Mouse (Mus musculus): Measurements from ENCODE around the gene Scd2. TPM values are rescaled to one million over a fixed set of nuclear protein-coding genes. Genes with fewer than 3 reads are reported as not detected.
"Not testable (repeated sequence)": the region's sequence is repeated elsewhere in the genome, so short reads cannot be mapped to it uniquely, and the experiment has no call there.

The Scd2 gene
- polyA plus RNA-seq, 1 experiment from 2014 or later = 281 TPM

GRCm38 (mm10) chr19:44310155-44310575 is 16.7 kb downstream of the Scd2 start:
- not testable (repeated sequence) for H3K27ac ChIP-seq (replicated peaks; ENCODE audit: low read depth, low read length); H3K4me3 ChIP-seq (replicated peaks; ENCODE audit: low read depth, low read length); H3K4me2 ChIP-seq (ENCODE audit: low read length); H3K9ac ChIP-seq (replicated peaks; ENCODE audit: low read length); ATAC-seq (ENCODE audit: low FRiP score, low TSS enrichment); DNase-seq; H3K27me3 ChIP-seq (ENCODE audit: control insufficient read depth, insufficient read depth, low read length); H3K9me3 ChIP-seq (ENCODE audit: control insufficient read depth, low read length)
- Histone ChIP-seq H3K36me3 (ENCODE audit: control insufficient read depth, insufficient read depth, low read length) (peaks cover 41% of the 10 kb centered on the region), H3K4me1 (ENCODE audit: control insufficient read depth, insufficient read depth, low read length) (peaks cover 17% of the 10 kb centered on the region)
- 90% methylated on average over 1 of the region's 1 CpGs for WGBS

DNA sequence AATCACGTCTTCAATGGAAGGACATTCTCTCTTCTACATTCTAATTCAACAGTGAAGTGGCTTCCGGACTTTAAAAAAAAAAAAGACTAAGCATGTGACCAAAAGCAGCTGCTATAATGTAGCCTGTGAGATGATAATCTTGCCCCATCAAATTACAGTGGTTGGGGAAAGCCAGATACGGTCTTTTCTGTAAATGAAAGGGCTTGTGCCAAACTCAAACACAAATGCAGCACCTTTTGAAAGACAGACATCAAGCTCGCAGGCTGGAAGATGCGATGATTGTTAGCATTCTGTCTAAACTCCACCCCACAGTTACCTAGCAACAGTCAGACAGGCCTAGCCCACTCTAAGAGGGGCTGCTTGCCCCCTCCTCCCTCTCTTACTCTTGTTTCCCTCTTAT is 17.3 kb downstream of the Scd2 start:
- Histone ChIP-seq H3K4me2 (ENCODE audit: low read length) (no peak overlapping the region), H3K4me3 (replicated peaks; ENCODE audit: low read depth, low read length) (no peak overlapping the region), H3K9me3 (ENCODE audit: control insufficient read depth, low read length) (no peaks in the 10 kb centered on the region), H3K27ac (replicated peaks; ENCODE audit: low read depth, low read length) (no peak overlapping the region), H3K27me3 (ENCODE audit: control insufficient read depth, insufficient read depth, low read length) (no peaks in the 10 kb centered on the region), H3K36me3 (ENCODE audit: control insufficient read depth, insufficient read depth, low read length) (peaks cover 34% of the 10 kb centered on the region), H3K4me1 (ENCODE audit: control insufficient read depth, insufficient read depth, low read length) (peaks cover 18% of the 10 kb centered on the region), H3K9ac (replicated peaks; ENCODE audit: low read length) (no peak overlapping the region)
- 16% methylated on average over 5 of the region's 5 CpGs for WGBS
- ATAC-seq (ENCODE audit: low FRiP score, low TSS enrichment) (no peak), DNase-seq (no peak)

DNA sequence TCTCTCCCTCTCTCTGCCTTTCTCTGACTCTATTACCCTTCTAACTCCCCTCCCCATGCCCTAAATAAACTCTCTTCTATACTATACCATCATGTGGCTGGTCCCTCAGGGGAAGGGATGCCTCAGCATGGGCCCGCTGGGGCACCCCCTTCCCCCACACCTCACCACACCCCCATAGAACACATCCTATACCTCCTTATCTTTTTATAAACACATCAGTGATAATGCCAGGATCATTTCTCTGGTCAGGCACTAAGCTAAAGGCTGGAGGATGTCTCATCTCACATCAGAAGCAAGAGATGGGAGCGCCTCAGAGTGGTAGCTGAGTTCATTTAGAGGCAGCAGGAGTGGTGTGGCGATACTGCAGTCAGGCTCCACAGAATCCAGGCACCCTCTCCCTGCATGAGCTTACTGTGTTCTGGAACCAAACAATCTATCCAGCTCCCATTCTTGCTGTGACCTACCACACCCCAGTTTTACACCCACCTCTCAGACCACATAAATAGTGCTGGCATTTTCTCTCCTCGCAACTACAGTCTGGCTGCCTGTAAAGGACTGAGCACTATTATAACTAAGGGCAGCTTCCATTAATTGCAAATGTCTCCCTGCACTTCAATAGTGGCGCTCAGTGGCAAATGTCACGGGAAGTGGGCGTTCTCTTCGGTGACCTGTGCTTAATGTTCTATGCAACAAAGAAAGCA is 18.0 kb downstream of the Scd2 start:
- H3K4me3 ChIP-seq (replicated peaks; ENCODE audit: low read depth, low read length) = no peak overlapping the region
- DNase-seq = no peak
- H3K9ac ChIP-seq (replicated peaks; ENCODE audit: low read length) = no peak overlapping the region
- no peak overlapping the region for H3K27ac ChIP-seq (replicated peaks; ENCODE audit: low read depth, low read length)
- ATAC-seq (ENCODE audit: low FRiP score, low TSS enrichment) = no peak
- 58% methylated on average over 8 of the region's 8 CpGs for WGBS
- H3K36me3 ChIP-seq (ENCODE audit: control insufficient read depth, insufficient read depth, low read length) = peaks cover 28% of the 10 kb centered on the region
- H3K4me1 ChIP-seq (ENCODE audit: control insufficient read depth, insufficient read depth, low read length) = peaks cover 18% of the 10 kb centered on the region
- no peaks in the 10 kb centered on the region for H3K9me3 ChIP-seq (ENCODE audit: control insufficient read depth, low read length)
- H3K4me2 ChIP-seq (ENCODE audit: low read length) = no peak overlapping the region
- no peaks in the 10 kb centered on the region for H3K27me3 ChIP-seq (ENCODE audit: control insufficient read depth, insufficient read depth, low read length)

DNA sequence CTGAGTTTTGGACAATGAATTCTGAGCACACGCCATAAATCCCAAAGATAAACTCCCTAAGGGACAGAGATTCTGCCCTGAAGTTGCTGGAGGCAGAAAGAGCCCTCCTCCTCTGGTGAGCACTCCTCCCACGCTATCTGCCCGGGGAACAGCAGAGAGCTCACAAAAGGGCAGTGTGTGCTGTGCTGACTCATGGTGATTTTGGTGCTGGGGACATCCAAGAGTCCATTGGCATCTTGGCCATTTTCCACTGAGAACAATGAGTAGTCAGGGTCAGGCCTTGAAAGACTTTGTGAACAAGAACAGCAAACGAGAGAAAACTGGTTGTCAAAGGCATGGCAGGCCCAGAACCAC is 18.5 kb downstream of the Scd2 start:
- ATAC-seq (ENCODE audit: low FRiP score, low TSS enrichment) = no peak
- DNase-seq = no peak
- 21% methylated on average over 4 of the region's 4 CpGs for WGBS

DNA sequence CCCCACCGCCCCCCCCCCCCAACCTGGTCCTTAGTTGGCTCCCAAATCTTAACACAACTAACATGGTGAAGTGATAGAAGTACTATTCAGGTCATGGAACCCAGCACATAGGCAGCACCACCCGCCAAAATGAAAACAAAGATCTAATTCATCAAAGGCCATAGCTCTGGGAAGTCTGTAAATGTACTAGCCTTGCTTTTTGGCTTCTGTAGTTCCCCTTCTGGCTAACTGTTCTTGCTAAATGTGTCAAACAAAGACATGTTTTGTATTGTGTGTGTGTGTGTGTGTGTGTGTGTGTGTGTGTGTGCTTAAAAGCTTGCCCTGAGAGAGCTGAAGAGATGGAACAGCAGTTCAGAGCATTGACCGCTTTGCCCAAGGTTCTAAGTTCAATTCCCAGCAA is 19.6 kb downstream of the Scd2 start:
- H3K9me3 ChIP-seq (ENCODE audit: control insufficient read depth, low read length) = no peaks in the 10 kb centered on the region
- peaks cover 18% of the 10 kb centered on the region for H3K4me1 ChIP-seq (ENCODE audit: control insufficient read depth, insufficient read depth, low read length)
- H3K36me3 ChIP-seq (ENCODE audit: control insufficient read depth, insufficient read depth, low read length) = peaks cover 12% of the 10 kb centered on the region
- WGBS = 82% methylated on average over 3 of the region's 3 CpGs
- H3K4me3 ChIP-seq (replicated peaks; ENCODE audit: low read depth, low read length) = no peak overlapping the region
- no peak for ATAC-seq (ENCODE audit: low FRiP score, low TSS enrichment)
- no peak overlapping the region for H3K27ac ChIP-seq (replicated peaks; ENCODE audit: low read depth, low read length)
- H3K9ac ChIP-seq (replicated peaks; ENCODE audit: low read length) = no peak overlapping the region
- no peaks in the 10 kb centered on the region for H3K27me3 ChIP-seq (ENCODE audit: control insufficient read depth, insufficient read depth, low read length)
- DNase-seq = no peak
- no peak overlapping the region for H3K4me2 ChIP-seq (ENCODE audit: low read length)

More for the DNA sequence above, 18.5 kb downstream of the Scd2 start:
- Histone ChIP-seq H3K4me2 (ENCODE audit: low read length) (no peak overlapping the region), H3K9ac (replicated peaks; ENCODE audit: low read length) (no peak overlapping the region), H3K36me3 (ENCODE audit: control insufficient read depth, insufficient read depth, low read length) (peaks cover 23% of the 10 kb centered on the region), H3K27ac (replicated peaks; ENCODE audit: low read depth, low read length) (no peak overlapping the region), H3K4me3 (replicated peaks; ENCODE audit: low read depth, low read length) (no peak overlapping the region), H3K9me3 (ENCODE audit: control insufficient read depth, low read length) (no peaks in the 10 kb centered on the region), H3K27me3 (ENCODE audit: control insufficient read depth, insufficient read depth, low read length) (no peaks in the 10 kb centered on the region), H3K4me1 (ENCODE audit: control insufficient read depth, insufficient read depth, low read length) (peaks cover 18% of the 10 kb centered on the region)

DNA sequence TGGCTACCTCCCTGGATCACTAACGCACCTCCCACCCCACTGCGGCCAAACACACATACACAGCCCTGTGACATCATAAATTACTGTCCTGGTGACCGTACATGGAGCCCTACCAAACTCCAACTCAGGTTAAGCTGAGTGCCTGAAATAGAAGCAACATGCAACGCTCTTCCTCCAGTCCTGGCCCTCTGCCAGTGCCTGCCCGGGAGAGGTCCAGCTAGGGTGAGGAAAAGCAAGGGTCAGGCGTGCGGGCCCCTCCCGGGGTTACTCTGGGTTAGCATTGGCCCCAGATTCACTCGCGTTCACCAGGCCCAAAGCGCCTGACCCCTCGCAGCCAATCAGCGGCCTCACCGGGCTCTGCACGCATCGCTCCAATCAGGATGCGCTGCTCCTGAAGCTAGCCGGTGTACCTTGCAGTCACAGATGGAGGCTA is 20.9 kb downstream of the Scd2 start:
- no peaks in the 10 kb centered on the region for H3K27me3 ChIP-seq (ENCODE audit: control insufficient read depth, insufficient read depth, low read length)
- 5% methylated on average over 18 of the region's 18 CpGs for WGBS
- H3K4me1 ChIP-seq (ENCODE audit: control insufficient read depth, insufficient read depth, low read length) = peaks cover 18% of the 10 kb centered on the region
- H3K4me3 ChIP-seq (replicated peaks; ENCODE audit: low read depth, low read length) = peak overlapping the region; percentile 51
- H3K36me3 ChIP-seq (ENCODE audit: control insufficient read depth, insufficient read depth, low read length) = 0 out of 2 replicates have a peak, but pooled peaks cover 2% of the 10 kb centered on the region
- ATAC-seq (ENCODE audit: low FRiP score, low TSS enrichment) (peak; percentile 90), DNase-seq (peak; percentile 86)
- peak overlapping the region; percentile 83 for H3K4me2 ChIP-seq (ENCODE audit: low read length)
- H3K9ac ChIP-seq (replicated peaks; ENCODE audit: low read length) = peak overlapping the region; percentile 52
- H3K27ac ChIP-seq (replicated peaks; ENCODE audit: low read depth, low read length) = 0 out of 2 replicates have a peak overlapping the region, but pooled peaks have one; percentile 41
- H3K9me3 ChIP-seq (ENCODE audit: control insufficient read depth, low read length) = no peaks in the 10 kb centered on the region

DNA sequence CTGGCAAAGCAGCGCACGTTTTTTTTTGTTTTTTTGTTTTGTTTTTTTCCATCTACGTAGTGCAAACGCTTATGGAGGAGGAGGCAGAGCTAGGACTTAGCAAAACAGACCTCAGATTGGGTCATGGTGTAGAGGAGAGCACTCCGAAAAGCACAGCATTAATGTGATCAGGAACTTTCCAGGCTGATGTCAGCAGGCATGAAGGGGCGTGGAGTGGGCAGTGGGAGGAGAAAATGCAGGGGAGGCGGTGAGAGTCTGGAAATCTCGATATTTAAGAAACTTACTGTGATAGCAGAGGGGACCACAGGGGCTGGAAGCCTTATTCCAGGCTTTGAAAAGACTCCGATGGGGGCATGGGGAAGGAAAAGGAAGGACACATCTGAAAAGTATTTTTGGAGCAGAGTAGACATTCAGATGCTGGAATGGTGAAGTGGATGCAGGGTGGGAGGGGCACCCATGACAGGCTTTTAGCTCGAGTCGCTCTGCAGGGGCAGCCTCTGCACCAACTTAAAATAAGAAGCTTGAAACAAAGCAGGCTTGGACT is 21.5 kb downstream of the Scd2 start:
- H3K27me3 ChIP-seq (ENCODE audit: control insufficient read depth, insufficient read depth, low read length) = no peaks in the 10 kb centered on the region
- WGBS = 2% methylated on average over 11 of the region's 11 CpGs
- H3K27ac ChIP-seq (replicated peaks; ENCODE audit: low read depth, low read length) = 0 out of 2 replicates have a peak overlapping the region, but pooled peaks have one; percentile 41
- peaks cover 18% of the 10 kb centered on the region for H3K4me1 ChIP-seq (ENCODE audit: control insufficient read depth, insufficient read depth, low read length)
- H3K9me3 ChIP-seq (ENCODE audit: control insufficient read depth, low read length) = no peaks in the 10 kb centered on the region
- H3K4me3 ChIP-seq (replicated peaks; ENCODE audit: low read depth, low read length) = peak overlapping the region; percentile 51
- peak; percentile 51 for DNase-seq
- ATAC-seq (ENCODE audit: low FRiP score, low TSS enrichment) = peak; percentile 48; the same call in 1 of the 2 replicates
- no peaks in the 10 kb centered on the region for H3K36me3 ChIP-seq (ENCODE audit: control insufficient read depth, insufficient read depth, low read length)
- H3K9ac ChIP-seq (replicated peaks; ENCODE audit: low read length) = peak overlapping the region; percentile 52
- peak overlapping the region; percentile 83 for H3K4me2 ChIP-seq (ENCODE audit: low read length)

DNA sequence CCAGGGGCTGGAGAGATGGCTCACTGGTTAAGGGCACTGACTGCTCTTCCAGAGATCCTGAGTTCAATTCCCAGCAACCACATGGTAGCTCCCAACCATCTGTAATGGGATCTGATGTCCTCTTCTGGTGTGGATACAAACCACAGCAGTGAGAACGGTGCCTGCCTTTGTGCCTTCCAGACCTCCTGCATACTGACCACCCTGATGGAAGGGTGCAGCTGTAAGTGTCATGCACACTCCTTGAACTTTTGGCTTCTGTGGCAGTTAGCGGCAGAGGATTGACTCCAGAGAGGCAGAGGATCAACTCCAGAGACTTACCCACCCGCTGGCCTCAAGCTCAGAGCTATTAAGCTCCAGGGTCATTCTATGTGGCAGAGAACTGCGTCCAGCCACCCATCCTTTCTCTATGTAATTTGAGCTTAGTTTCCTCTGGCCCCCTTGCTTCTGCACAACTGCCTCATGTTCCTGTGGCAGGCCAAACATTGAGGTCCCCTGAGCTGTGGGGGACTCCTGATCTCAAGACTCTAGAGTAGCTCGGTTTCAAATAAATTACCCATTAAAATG is 23.4 kb downstream of the Scd2 start:
- DNase-seq (no peak), ATAC-seq (ENCODE audit: low FRiP score, low TSS enrichment) (no peak)
- H3K9ac ChIP-seq (replicated peaks; ENCODE audit: low read length) = no peak overlapping the region
- no peak overlapping the region for H3K4me2 ChIP-seq (ENCODE audit: low read length)
- H3K9me3 ChIP-seq (ENCODE audit: control insufficient read depth, low read length) = no peaks in the 10 kb centered on the region
- H3K4me3 ChIP-seq (replicated peaks; ENCODE audit: low read depth, low read length) = no peak overlapping the region
- no peaks in the 10 kb centered on the region for H3K27me3 ChIP-seq (ENCODE audit: control insufficient read depth, insufficient read depth, low read length)
- H3K27ac ChIP-seq (replicated peaks; ENCODE audit: low read depth, low read length) = no peak overlapping the region
- WGBS = 68% methylated on average over 5 of the region's 5 CpGs
- H3K4me1 ChIP-seq (ENCODE audit: control insufficient read depth, insufficient read depth, low read length) = peaks cover 9% of the 10 kb centered on the region; the same call in 1 of the 2 replicates
- no peaks in the 10 kb centered on the region for H3K36me3 ChIP-seq (ENCODE audit: control insufficient read depth, insufficient read depth, low read length)

Data from midbrain, embryonic 14.5 days (tissue).